In genomic region chr7:107661843-107662281, GRCm38 (mm10) we compare ENCODE assay signal across 18 mouse cellular contexts. TPM values are rescaled to one million over a fixed set of nuclear protein-coding genes. Genes with fewer than 3 reads are reported as not detected.
DNase-seq lines count a peak whose midpoint lies in the region; ATAC-seq lines count a peak whose summit lies in the region.
"Had no signal": no experiment of that assay in that cellular context is flagged by ENCODE, and none has a peak within 500 bp of the region (broad histone marks: within the 10 kb centered on the region; RNA-seq: fewer than 3 reads in every experiment).

No protein-coding gene starts in this region.

- H3K4me1 ChIP-seq in forebrain, embryonic 10.5 days: peaks cover 67% of the 10 kb centered on the region
- peaks cover 25% of the 10 kb centered on the region for H3K4me1 ChIP-seq in forebrain, embryonic 16.5 days (replicated peaks; ENCODE audit: control insufficient read depth, insufficient read depth, low read length)
- H3K4me1 ChIP-seq in lung, embryonic 16.5 days (replicated peaks; ENCODE audit: control insufficient read depth, insufficient read depth, low read length): peaks cover 35% of the 10 kb centered on the region
- H3K4me1 ChIP-seq in embryonic facial prominence, embryonic 15.5 days: peaks cover 66% of the 10 kb centered on the region
- H3K4me1 ChIP-seq in stomach, embryonic 14.5 days (ENCODE audit: control insufficient read depth, insufficient read depth, low read length): peaks cover 53% of the 10 kb centered on the region

- no peaks in the 10 kb centered on the region for H3K9me3 ChIP-seq in forebrain, embryonic 10.5 days
- no peaks in the 10 kb centered on the region for H3K9me3 ChIP-seq in forebrain, embryonic 16.5 days (ENCODE audit: control insufficient read depth, low read length)
- H3K9me3 ChIP-seq in lung, embryonic 16.5 days (ENCODE audit: control insufficient read depth, low read length): no peaks in the 10 kb centered on the region
- no peaks in the 10 kb centered on the region for H3K9me3 ChIP-seq in embryonic facial prominence, embryonic 15.5 days (replicated peaks)
- no peaks in the 10 kb centered on the region for H3K9me3 ChIP-seq in stomach, embryonic 14.5 days (ENCODE audit: control insufficient read depth, low read depth, low read length)
- H3K9me3 ChIP-seq: heart, embryonic 15.5 days; hindbrain, embryonic 13.5 days; liver, embryonic 15.5 days; midbrain, embryonic 12.5 days had no signal

- H3K36me3 ChIP-seq in forebrain, embryonic 10.5 days (replicated peaks): no peaks in the 10 kb centered on the region
- no peaks in the 10 kb centered on the region for H3K36me3 ChIP-seq in forebrain, embryonic 16.5 days (ENCODE audit: control insufficient read depth, insufficient read depth)
- no peaks in the 10 kb centered on the region for H3K36me3 ChIP-seq in lung, embryonic 16.5 days (ENCODE audit: control insufficient read depth, insufficient read depth, low read length)
- H3K36me3 ChIP-seq in embryonic facial prominence, embryonic 15.5 days: no peaks in the 10 kb centered on the region
- H3K36me3 ChIP-seq in stomach, embryonic 14.5 days (ENCODE audit: control insufficient read depth, insufficient read depth, low read length): no peaks in the 10 kb centered on the region
- H3K36me3 ChIP-seq: heart, embryonic 15.5 days; hindbrain, embryonic 13.5 days; liver, embryonic 15.5 days; midbrain, embryonic 12.5 days had no signal

- H3K27me3 ChIP-seq in forebrain, embryonic 10.5 days (ENCODE audit: poor library complexity, severe bottlenecking): peaks cover 22% of the 10 kb centered on the region
- no peaks in the 10 kb centered on the region for H3K27me3 ChIP-seq in forebrain, embryonic 16.5 days (replicated peaks; ENCODE audit: control insufficient read depth, insufficient read depth, low read length)
- no peaks in the 10 kb centered on the region for H3K27me3 ChIP-seq in lung, embryonic 16.5 days (ENCODE audit: control insufficient read depth, insufficient read depth, low read depth, low read length)
- no peaks in the 10 kb centered on the region for H3K27me3 ChIP-seq in embryonic facial prominence, embryonic 15.5 days
- H3K27me3 ChIP-seq in stomach, embryonic 14.5 days (ENCODE audit: control insufficient read depth, insufficient read depth, low read length): no peaks in the 10 kb centered on the region
- H3K27me3 ChIP-seq: heart, embryonic 15.5 days; liver, embryonic 15.5 days; midbrain, embryonic 12.5 days had no signal

- H3K4me2 ChIP-seq in forebrain, embryonic 16.5 days (ENCODE audit: low read length): no peak overlapping the region
- H3K4me2 ChIP-seq in lung, embryonic 16.5 days (ENCODE audit: low read depth, low read length): no peak overlapping the region
- no peak overlapping the region for H3K4me2 ChIP-seq in embryonic facial prominence, embryonic 15.5 days (replicated peaks)
- no peak overlapping the region for H3K4me2 ChIP-seq in stomach, embryonic 14.5 days (replicated peaks; ENCODE audit: low read depth, low read length)
- H3K4me2 ChIP-seq: heart, embryonic 15.5 days; hindbrain, embryonic 13.5 days; liver, embryonic 15.5 days; midbrain, embryonic 12.5 days had no signal

- ATAC-seq in forebrain, embryonic 16.5 days: no peak
- ATAC-seq in lung, embryonic 16.5 days (ENCODE audit: low read depth): no peak
- no peak for ATAC-seq in embryonic facial prominence, embryonic 15.5 days (ENCODE audit: insufficient number of reproducible peaks, low FRiP score, low TSS enrichment, low read depth)
- ATAC-seq in stomach, embryonic 14.5 days (ENCODE audit: insufficient number of reproducible peaks, insufficient read depth, low FRiP score, low read depth): no peak
- ATAC-seq in megakaryocyte-erythroid progenitor cell, adult 5-6 weeks (replicated peaks; ENCODE audit: low FRiP score, low TSS enrichment, poor library complexity, severe bottlenecking): no peak

- H3K9ac ChIP-seq in forebrain, embryonic 16.5 days (replicated peaks; ENCODE audit: low read depth, low read length): no peak overlapping the region
- H3K9ac ChIP-seq in lung, embryonic 16.5 days (ENCODE audit: low read length): 0 out of 2 replicates have a peak overlapping the region, but pooled peaks have one; percentile 22
- no peak overlapping the region for H3K9ac ChIP-seq in embryonic facial prominence, embryonic 15.5 days
- no peak overlapping the region for H3K9ac ChIP-seq in stomach, embryonic 14.5 days (replicated peaks; ENCODE audit: low read depth, low read length)
- H3K9ac ChIP-seq: heart, embryonic 15.5 days; hindbrain, embryonic 13.5 days; liver, embryonic 15.5 days; midbrain, embryonic 12.5 days had no signal

- peak overlapping the region; percentile 71 for H3K27ac ChIP-seq in forebrain, embryonic 10.5 days
- no peak overlapping the region for H3K27ac ChIP-seq in forebrain, embryonic 16.5 days (ENCODE audit: low read length)
- H3K27ac ChIP-seq in lung, embryonic 16.5 days (ENCODE audit: low read length): peak overlapping the region; percentile 78
- H3K27ac ChIP-seq in embryonic facial prominence, embryonic 15.5 days (replicated peaks): peak overlapping the region; percentile 60; the same call in 1 of the 2 replicates
- H3K27ac ChIP-seq in stomach, embryonic 14.5 days (ENCODE audit: low read length): peak overlapping the region; percentile 83; the same call in 1 of the 2 replicates
- H3K27ac ChIP-seq: heart, embryonic 15.5 days; hindbrain, embryonic 13.5 days; liver, embryonic 15.5 days; midbrain, embryonic 12.5 days had no signal

- peak; percentile 24 for DNase-seq in forebrain, embryonic 10.5 days (ENCODE audit: extremely low spot score, low spot score)
- DNase-seq in lung, postnatal 25 days (ENCODE audit: low spot score): no peak
- DNase-seq in layer of hippocampus, adult 18-20 months (ENCODE audit: low spot score in 2 of 2): no peak

- no peak overlapping the region for H3K4me3 ChIP-seq in forebrain, embryonic 10.5 days
- no peak overlapping the region for H3K4me3 ChIP-seq in forebrain, embryonic 16.5 days (replicated peaks; ENCODE audit: low read length)
- no peak overlapping the region for H3K4me3 ChIP-seq in lung, embryonic 16.5 days (ENCODE audit: low read length)
- no peak overlapping the region for H3K4me3 ChIP-seq in embryonic facial prominence, embryonic 15.5 days (replicated peaks)
- no peak overlapping the region for H3K4me3 ChIP-seq in stomach, embryonic 14.5 days (ENCODE audit: low read depth, low read length)
- H3K4me3 ChIP-seq: heart, embryonic 15.5 days; hindbrain, embryonic 13.5 days; liver, embryonic 15.5 days; midbrain, embryonic 12.5 days had no signal

- WGBS in forebrain, embryonic 10.5 days: 71% methylated on average over 5 of the region's 5 CpGs
- WGBS in forebrain, embryonic 16.5 days: 65% methylated on average over 5 of the region's 5 CpGs
- 26% methylated on average over 5 of the region's 5 CpGs for WGBS in lung, embryonic 16.5 days
- 60% methylated on average over 5 of the region's 5 CpGs for WGBS in embryonic facial prominence, embryonic 15.5 days
- WGBS in stomach, embryonic 14.5 days: 23% methylated on average over 5 of the region's 5 CpGs

RNA-seq across cellular contexts. Expression of gene 5330417H12Rik, which starts 36.9 kb away (rescaled TPM):
- not detected in 2 replicates for polyA plus RNA-seq in forebrain, embryonic 10.5 days (2016; fragmentation: Nextera tagmentation; extraction: Ambion mirVana)
- polyA plus RNA-seq in forebrain, embryonic 16.5 days (2015; fragmentation: Nextera tagmentation; extraction: Ambion mirVana): not detected in 2 replicates
- polyA plus RNA-seq in lung, embryonic 16.5 days (2015; fragmentation: Nextera tagmentation; extraction: Ambion mirVana): not detected in 2 replicates
- 0.23 TPM in 1 of 2 replicates, not detected in the other for polyA plus RNA-seq in embryonic facial prominence, embryonic 15.5 days (2015; fragmentation: Nextera tagmentation; extraction: Ambion mirVana)
- not detected in 2 replicates for polyA plus RNA-seq in stomach, embryonic 14.5 days (2014; fragmentation: Nextera tagmentation; extraction: Ambion mirVana)
- total RNA-seq in layer of hippocampus, adult 18-20 months (2021): not detected
- not detected in 2 replicates for total RNA-seq in megakaryocyte-erythroid progenitor cell, adult 5-6 weeks (2014; fragmentation: Nextera tagmentation)
- total RNA-seq in megakaryocyte-erythroid progenitor cell, adult 5-6 weeks (2017): not detected in 2 replicates
- total RNA-seq: adrenal gland, adult 2 months; gastrocnemius, postnatal 14 days; left cerebral cortex, postnatal 14 days had no signal
- polyA plus RNA-seq: adrenal gland, adult 2 months; heart, embryonic 15.5 days; hindbrain, embryonic 13.5 days; kidney, embryonic 14.5 days; liver, embryonic 15.5 days; midbrain, embryonic 12.5 days; small intestine, adult 2 months; urinary bladder, adult 2 months had no signal
